Mouse (Mus musculus) heart, postnatal 0 days (tissue): ENCODE measurements around the gene Inpp5f.

Experiments used
- CTCF ChIP-seq: IDR thresholded peaks from 2 replicates; pipeline ENCODE4 v1.5.1; 2016; ENCODE audit warnings: antibody characterized with exemption, control low read depth, low read depth
- EP300 ChIP-seq: IDR thresholded peaks from 2 replicates; pipeline ENCODE4 v1.6.1; 2016; ENCODE audit warnings: antibody characterized with exemption, low read depth

- TF ChIP-seq CTCF, result no peak
- no peak for TF ChIP-seq EP300
Observed at GRCm38 (mm10) chr7:128613578-128613977, 2.5 kb downstream of the Inpp5f start.
